Mouse (Mus musculus) limb, embryonic 15.5 days (tissue): ENCODE data around the gene Mthfr. TPM values are rescaled to one million over a fixed set of nuclear protein-coding genes. Genes with fewer than 3 reads are reported as not detected.
"Not testable (repeated sequence)": the region's sequence is repeated elsewhere in the genome, so short reads cannot be mapped to it uniquely, and the experiment has no call there.

ENCODE experiments used
- ATAC-seq: fragments of 200-750 bp; cut with Nextera tagmentation; 2 replicates; pipeline ENCODE4 v1.8.0; 2017; ENCODE audit warnings: low read depth, moderate TSS enrichment; ENCODE audit not compliant: insufficient number of reproducible peaks, low FRiP score, low TSS enrichment
- H3K27ac ChIP-seq: fragments of 300-500 bp; sonication (generic); 2 replicates; pipeline ENCODE4 v1.5.1; 2015; ENCODE audit warnings: moderate library complexity, mild to moderate bottlenecking, inconsistent platforms
- H3K27me3 ChIP-seq: fragments of 300-500 bp; sonication (generic); 2 replicates; pipeline ENCODE4 v1.6.1; 2015; ENCODE audit warnings: inconsistent platforms
- H3K36me3 ChIP-seq: fragments of 300-500 bp; sonication (generic); 2 replicates; pipeline ENCODE4 v1.6.1; 2015; ENCODE audit warnings: inconsistent platforms
- H3K4me1 ChIP-seq: fragments of 300-500 bp; sonication (generic); 2 replicates; pipeline ENCODE4 v1.6.1; 2015; ENCODE audit warnings: inconsistent platforms
- H3K4me2 ChIP-seq: fragments of 300-500 bp; sonication (generic); 2 replicates; pipeline ENCODE4 v1.6.1; 2015; ENCODE audit warnings: mild to moderate bottlenecking, inconsistent platforms
- H3K4me3 ChIP-seq: fragments of 300-500 bp; sonication (generic); 2 replicates; pipeline ENCODE4 v1.5.1; 2015; ENCODE audit warnings: mild to moderate bottlenecking, inconsistent platforms
- H3K9ac ChIP-seq: fragments of 300-500 bp; sonication (generic); 2 replicates; pipeline ENCODE4 v1.6.1; 2015; ENCODE audit warnings: inconsistent platforms
- H3K9me3 ChIP-seq: fragments of 300-500 bp; sonication (generic); 2 replicates; pipeline ENCODE4 v1.6.1; 2016; ENCODE audit warnings: inconsistent platforms
- WGBS: fragments of 180-500 bp; shearing (Covaris S2); methylation state at CpG from one replicate; pipeline ENCODE4 v1.1.7; 2015; 5-methylcytosine and 5-hydroxymethylcytosine counted together
- polyA plus RNA-seq: library from polyadenylated mRNA; unstranded; fragments of >200 nt; fragmentation: Nextera tagmentation; extraction: Ambion mirVana; gene quantifications from 2 replicates; pipeline ENCODE4 v1.2.1, GENCODE M21; 2015

Mthfr gene
- polyA plus RNA-seq, 1 experiment from 2014 or later: 23.0 TPM

DNA sequence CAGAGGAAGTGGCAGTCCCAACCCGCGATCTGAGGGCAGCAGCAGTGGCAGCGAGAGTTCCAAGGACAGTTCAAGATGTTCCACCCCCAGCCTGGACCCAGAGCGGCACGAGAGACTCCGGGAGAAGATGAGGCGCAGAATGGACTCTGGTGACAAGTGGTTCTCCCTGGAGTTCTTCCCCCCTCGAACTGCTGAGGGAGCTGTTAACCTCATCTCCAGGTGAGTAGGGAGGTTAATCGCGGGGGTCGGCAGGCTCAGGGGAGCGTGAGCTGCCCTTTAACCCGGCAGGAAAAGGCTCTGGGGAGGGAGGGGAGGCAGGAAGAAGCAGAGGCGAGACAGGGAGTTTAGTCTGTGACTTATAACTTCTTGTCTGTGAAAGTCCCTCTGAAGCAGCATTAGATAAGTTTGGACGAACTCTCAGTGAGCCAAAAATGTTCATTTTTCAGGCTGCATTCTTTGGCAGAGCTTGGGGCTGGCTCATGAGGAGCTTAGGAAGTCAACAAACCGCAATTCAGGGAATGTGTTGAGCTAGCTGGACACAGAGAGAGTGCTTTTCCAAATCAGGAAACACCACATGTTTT is 2.8 kb downstream of the Mthfr start:
- peak overlapping the region; percentile 86 for H3K27ac ChIP-seq
- ATAC-seq: no peak
- H3K9me3 ChIP-seq: no peaks in the 10 kb centered on the region
- 4% methylated on average over 16 of the region's 16 CpGs for WGBS
- H3K9ac ChIP-seq: peak overlapping the region; percentile 41
- peak overlapping the region; percentile 81 for H3K4me3 ChIP-seq
- peak overlapping the region; percentile 85 for H3K4me2 ChIP-seq
- H3K36me3 ChIP-seq: peaks cover 35% of the 10 kb centered on the region
- no peaks in the 10 kb centered on the region for H3K27me3 ChIP-seq
- H3K4me1 ChIP-seq: peaks cover 43% of the 10 kb centered on the region

DNA sequence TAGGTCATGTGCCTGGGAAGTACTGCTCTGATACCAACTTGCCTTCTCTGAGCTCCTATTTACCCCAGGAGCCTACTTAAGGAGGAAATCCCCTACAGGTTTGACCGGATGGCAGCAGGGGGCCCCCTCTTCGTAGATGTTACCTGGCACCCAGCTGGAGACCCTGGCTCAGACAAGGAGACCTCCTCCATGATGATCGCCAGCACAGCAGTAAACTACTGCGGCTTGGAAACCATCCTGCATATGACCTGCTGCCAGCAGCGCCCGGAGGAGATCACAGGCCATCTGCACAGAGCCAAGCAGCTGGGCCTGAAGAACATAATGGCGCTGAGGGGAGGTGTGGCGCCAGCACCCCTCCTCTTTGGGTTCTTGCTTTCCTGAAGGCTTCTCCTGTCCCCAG is 4.5 kb downstream of the Mthfr start:
- not testable (repeated sequence) for H3K4me3 ChIP-seq, H3K9ac ChIP-seq, ATAC-seq, H3K27ac ChIP-seq, H3K27me3 ChIP-seq, H3K9me3 ChIP-seq, H3K4me2 ChIP-seq
- 88% methylated on average over 7 of the region's 8 CpGs for WGBS
- Histone ChIP-seq H3K4me1 (peaks cover 38% of the 10 kb centered on the region), H3K36me3 (peaks cover 45% of the 10 kb centered on the region)

DNA sequence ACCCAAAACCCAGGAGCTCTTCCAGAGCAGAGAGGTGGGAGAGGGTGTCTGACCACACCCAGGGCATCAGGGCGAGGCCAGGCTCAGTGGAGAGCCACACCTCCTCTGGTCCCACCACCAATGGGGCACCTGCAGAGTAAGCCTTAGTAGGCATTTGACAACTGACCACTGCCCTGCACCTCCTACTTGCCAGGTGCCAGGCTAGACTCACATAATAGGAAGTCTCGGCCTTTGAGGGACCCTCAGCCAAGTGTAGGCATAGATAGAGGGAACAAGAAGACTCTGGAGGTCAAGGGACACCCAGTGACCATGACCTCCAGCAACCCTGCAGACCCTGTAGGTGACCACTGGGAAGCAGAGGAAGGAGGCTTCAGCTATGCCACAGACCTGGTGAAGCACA is 5.2 kb downstream of the Mthfr start:
- no peaks in the 10 kb centered on the region for H3K9me3 ChIP-seq
- no peaks in the 10 kb centered on the region for H3K27me3 ChIP-seq
- H3K4me2 ChIP-seq: no peak overlapping the region
- peaks cover 38% of the 10 kb centered on the region for H3K4me1 ChIP-seq
- H3K4me3 ChIP-seq: no peak overlapping the region
- peaks cover 52% of the 10 kb centered on the region for H3K36me3 ChIP-seq
- WGBS: 92% methylated on average over 2 of the region's 2 CpGs
- H3K27ac ChIP-seq: no peak overlapping the region
- ATAC-seq: no peak
- no peak overlapping the region for H3K9ac ChIP-seq

DNA sequence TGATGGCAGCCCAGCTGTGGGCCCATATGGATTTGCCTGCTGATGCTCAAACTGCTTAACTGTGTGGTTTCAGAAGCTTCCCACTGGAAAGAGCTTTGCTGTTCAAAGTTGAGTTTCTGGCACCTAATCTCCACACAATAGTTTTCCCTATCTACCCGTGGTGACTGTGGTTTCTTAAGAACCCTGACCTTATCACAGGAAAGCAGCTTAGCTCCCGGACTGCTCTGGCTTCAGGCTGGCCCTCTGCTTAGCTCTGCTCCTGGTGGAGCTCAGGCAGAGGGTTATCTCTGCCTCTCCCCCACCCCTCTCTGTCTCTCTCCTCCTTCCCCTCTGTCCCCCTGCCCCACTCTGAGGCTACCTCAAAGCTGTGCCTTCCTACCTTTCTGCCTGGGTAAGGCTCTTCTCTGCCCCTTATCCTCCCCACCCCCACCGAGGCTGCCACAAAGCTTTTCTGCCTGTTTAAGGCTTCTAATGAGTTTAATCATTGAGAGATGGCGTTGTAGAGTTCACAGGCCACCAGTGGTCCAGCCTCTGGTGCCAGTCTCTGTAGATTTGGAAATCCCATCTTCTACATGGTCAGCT is 7.7 kb downstream of the Mthfr start:
- H3K9me3 ChIP-seq: no peaks in the 10 kb centered on the region
- H3K9ac ChIP-seq: no peak overlapping the region
- peaks cover 77% of the 10 kb centered on the region for H3K36me3 ChIP-seq
- H3K4me3 ChIP-seq: no peak overlapping the region
- no peak for ATAC-seq
- 73% methylated on average over 4 of the region's 4 CpGs for WGBS
- H3K4me1 ChIP-seq: peaks cover 15% of the 10 kb centered on the region
- H3K27me3 ChIP-seq: no peaks in the 10 kb centered on the region
- H3K27ac ChIP-seq: no peak overlapping the region
- H3K4me2 ChIP-seq: no peak overlapping the region

DNA sequence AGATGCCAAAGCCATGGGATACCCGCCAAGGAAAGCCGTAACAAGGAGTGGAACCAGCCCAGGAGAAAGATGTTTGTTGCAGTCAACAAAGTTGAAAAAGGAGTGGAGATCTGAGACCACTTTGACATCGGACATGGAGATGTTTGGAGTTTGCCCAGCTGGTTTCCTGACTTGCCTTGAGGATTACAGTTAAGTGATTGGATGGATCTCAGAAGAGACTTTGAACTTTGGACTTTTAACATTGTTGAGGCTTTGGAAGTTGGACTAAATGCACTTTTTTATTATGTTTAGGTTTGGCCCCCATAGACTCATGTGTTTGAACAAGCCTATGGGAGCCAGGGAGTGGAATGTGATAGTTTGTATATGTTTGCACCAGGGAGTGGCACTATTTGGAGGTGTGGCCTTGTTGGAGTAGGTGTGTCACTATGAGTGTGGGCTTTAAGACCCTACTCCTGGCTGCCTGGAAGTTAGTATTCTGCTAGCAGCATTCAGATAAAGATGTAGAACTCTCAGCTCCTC is 11.6 kb downstream of the Mthfr start:
- H3K4me2 ChIP-seq, H3K9ac ChIP-seq: not testable (repeated sequence)
- WGBS: 90% methylated on average over 3 of the region's 3 CpGs

DNA sequence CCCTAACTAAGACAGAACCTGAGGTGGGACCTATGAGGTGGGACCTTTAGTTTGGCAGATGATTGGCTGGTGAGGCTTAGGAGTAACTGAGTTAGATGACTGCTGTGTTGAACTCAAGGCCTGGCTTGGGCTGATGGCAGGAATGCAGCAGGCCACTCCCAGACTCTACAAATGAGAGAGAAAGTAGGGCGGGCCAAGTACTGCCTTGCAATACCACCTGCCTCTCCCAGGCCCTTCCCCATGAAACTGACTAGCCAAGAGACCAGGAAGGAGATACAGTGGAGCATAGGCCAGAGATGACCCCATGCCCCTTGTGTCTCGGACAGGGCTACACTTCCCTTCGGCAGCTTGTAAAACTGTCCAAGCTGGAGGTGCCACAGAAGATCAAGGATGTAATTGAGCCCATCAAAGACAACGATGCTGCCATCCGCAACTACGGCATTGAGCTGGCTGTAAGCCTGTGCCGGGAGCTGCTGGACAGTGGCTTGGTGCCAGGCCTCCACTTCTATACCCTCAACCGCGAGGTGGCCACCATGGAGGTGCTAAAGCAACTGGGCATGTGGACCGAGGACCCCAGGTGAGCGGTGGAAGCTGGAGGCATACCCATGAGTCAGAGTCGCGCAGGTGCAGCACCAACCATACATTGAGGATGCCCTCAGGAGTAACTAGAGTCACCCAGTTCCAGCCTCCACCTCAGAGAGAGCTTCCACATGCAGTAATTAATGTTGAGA is 12.3 kb downstream of the Mthfr start:
- no peak overlapping the region for H3K4me3 ChIP-seq
- no peaks in the 10 kb centered on the region for H3K4me1 ChIP-seq
- no peak overlapping the region for H3K27ac ChIP-seq
- WGBS: 77% methylated on average over 13 of the region's 13 CpGs
- H3K9me3 ChIP-seq: no peaks in the 10 kb centered on the region
- ATAC-seq: no peak
- H3K36me3 ChIP-seq: peaks cover 91% of the 10 kb centered on the region
- H3K27me3 ChIP-seq: no peaks in the 10 kb centered on the region
- no peak overlapping the region for H3K4me2 ChIP-seq
- no peak overlapping the region for H3K9ac ChIP-seq

More for the DNA sequence above, 11.6 kb downstream of the Mthfr start:
- ATAC-seq, H3K27me3 ChIP-seq, H3K4me1 ChIP-seq, H3K4me3 ChIP-seq, H3K27ac ChIP-seq, H3K9me3 ChIP-seq: not testable (repeated sequence)
- peaks cover 91% of the 10 kb centered on the region for H3K36me3 ChIP-seq

DNA sequence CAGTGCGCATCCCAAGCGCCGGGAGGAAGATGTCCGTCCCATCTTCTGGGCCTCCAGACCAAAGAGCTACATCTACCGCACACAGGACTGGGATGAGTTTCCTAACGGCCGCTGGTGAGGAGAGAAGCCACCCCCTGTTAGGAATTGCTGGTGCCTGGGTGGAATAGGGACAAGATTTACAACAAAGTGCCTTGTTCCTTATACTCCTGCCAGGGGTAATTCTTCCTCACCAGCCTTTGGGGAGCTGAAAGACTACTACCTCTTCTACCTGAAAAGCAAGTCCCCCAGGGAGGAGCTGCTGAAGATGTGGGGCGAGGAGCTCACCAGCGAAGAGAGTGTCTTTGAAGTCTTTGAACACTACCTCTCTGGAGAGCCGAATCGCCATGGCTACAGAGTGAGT is 13.0 kb downstream of the Mthfr start:
- WGBS: 88% methylated on average over 11 of the region's 11 CpGs
- ATAC-seq: no peak
- H3K4me3 ChIP-seq: no peak overlapping the region

DNA sequence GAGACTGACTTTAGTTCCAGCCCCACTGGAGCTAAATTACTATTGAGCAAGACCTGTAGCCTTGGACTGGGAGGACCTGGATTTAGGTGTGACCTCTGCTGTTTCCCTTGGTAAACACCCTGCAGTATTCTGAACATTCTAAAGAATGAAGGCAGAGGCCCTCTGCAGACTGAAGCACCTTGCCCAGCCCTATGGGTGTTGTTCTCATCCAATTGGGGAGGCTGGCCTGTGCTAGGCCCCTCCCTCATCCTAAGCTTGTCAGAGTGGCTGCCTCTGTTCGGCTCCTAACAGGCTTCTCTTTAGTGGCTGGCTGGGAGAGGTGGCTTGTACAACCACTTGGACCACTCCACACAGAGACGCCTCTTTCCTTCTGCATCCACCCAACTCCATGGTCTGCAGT is 14.1 kb downstream of the Mthfr start:
- Histone ChIP-seq H3K4me2 (no peak overlapping the region), H3K27ac (no peak overlapping the region), H3K9ac (no peak overlapping the region), H3K4me3 (no peak overlapping the region), H3K36me3 (peaks cover 99% of the 10 kb centered on the region), H3K4me1 (no peaks in the 10 kb centered on the region), H3K9me3 (no peaks in the 10 kb centered on the region), H3K27me3 (no peaks in the 10 kb centered on the region)
- no peak for ATAC-seq
- 62% methylated on average over 2 of the region's 2 CpGs for WGBS

More for the DNA sequence above, 13.0 kb downstream of the Mthfr start:
- no peak overlapping the region for H3K9ac ChIP-seq
- H3K27ac ChIP-seq: no peak overlapping the region
- no peaks in the 10 kb centered on the region for H3K27me3 ChIP-seq
- H3K4me1 ChIP-seq: no peaks in the 10 kb centered on the region
- H3K9me3 ChIP-seq: no peaks in the 10 kb centered on the region
- peaks cover 94% of the 10 kb centered on the region for H3K36me3 ChIP-seq
- H3K4me2 ChIP-seq: no peak overlapping the region

DNA sequence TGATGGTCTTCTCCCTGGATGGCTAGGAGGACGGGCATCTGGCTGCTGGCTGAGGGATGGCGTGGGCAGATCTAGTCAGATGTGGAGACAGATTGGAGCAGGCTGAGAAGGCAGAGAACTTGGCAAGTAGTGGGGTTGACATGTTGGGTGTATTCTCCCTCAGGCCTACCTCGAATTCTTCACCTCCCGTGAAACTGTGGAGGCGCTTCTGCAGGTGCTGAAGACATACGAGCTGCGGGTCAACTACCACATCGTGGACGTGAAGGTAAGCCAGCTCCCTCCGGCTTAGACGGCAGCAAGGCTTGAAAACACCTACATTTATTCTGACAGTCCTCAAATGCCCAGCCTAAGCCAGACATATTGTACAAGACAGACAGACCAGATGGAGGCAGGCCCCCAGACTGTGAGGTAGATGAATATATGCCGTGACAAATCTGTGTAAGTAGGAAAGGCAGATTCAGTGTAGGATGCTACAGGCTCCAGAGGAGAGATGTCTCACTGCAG is 14.6 kb downstream of the Mthfr start:
- no peak overlapping the region for H3K4me3 ChIP-seq
- H3K4me2 ChIP-seq: no peak overlapping the region
- 90% methylated on average over 12 of the region's 12 CpGs for WGBS
- no peaks in the 10 kb centered on the region for H3K27me3 ChIP-seq
- no peak overlapping the region for H3K27ac ChIP-seq
- peaks cover 99% of the 10 kb centered on the region for H3K36me3 ChIP-seq
- H3K4me1 ChIP-seq: no peaks in the 10 kb centered on the region
- no peak overlapping the region for H3K9ac ChIP-seq
- no peaks in the 10 kb centered on the region for H3K9me3 ChIP-seq
- no peak for ATAC-seq

DNA sequence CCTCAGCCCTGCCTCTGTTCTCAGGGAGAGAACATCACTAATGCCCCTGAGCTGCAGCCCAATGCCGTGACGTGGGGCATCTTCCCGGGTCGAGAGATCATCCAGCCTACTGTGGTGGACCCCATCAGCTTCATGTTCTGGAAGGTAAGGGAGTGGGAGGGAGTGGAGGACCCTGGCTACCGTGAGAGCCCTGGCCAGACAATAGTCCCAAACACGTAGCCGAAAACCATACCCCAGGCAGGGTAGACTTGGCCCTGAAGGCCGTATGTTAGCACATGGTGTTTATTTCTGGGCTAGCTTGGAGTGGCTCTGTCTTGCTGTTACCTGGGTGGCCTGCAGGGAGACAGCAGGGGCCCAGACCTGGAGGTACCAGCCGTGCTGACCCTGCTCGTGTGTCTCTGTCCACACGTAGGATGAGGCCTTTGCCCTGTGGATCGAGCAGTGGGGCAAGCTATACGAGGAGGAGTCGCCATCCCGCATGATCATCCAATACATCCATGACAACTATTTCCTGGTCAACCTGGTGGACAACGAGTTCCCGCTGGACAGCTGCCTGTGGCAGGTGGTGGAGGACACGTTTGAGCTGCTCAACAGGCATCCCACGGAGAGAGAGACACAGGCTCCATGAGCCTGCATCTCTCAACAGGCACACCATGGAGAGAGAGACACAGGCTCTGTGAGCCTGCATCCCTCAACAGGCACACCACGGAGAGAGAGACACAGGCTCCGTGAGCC is 16.3 kb downstream of the Mthfr start:
- Histone ChIP-seq H3K27ac (no peak overlapping the region), H3K9ac (no peak overlapping the region), H3K4me3 (no peak overlapping the region), H3K27me3 (no peaks in the 10 kb centered on the region), H3K36me3 (peaks cover 86% of the 10 kb centered on the region), H3K9me3 (no peaks in the 10 kb centered on the region), H3K4me1 (peaks cover 1% of the 10 kb centered on the region; the same call in 1 of the 2 replicates), H3K4me2 (no peak overlapping the region)
- WGBS: 88% methylated on average over 21 of the region's 21 CpGs
- no peak for ATAC-seq

DNA sequence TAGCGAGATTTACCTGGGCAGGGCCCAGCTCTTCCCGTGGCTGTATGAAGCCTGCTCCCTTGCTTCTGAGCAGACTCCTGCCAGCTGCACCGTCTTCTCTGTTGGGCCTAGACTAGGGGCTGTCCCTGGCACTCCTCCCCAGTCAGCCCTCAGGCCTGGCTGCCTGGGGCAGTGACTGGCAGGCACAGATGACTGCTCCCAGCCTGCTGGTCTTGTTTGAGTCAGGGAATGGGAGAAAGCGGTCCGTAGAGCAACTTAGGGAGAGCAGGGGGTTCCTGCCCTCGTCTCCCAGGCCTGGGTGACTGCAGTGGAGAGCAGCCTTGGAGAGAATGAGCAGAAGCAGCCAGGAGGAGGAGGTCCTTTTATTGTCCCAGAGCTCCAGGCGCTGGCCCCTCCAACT is 17.4 kb downstream of the Mthfr start:
- H3K27me3 ChIP-seq: no peaks in the 10 kb centered on the region
- WGBS: 75% methylated on average over 7 of the region's 7 CpGs
- no peak overlapping the region for H3K9ac ChIP-seq
- H3K27ac ChIP-seq: no peak overlapping the region
- H3K4me2 ChIP-seq: no peak overlapping the region
- ATAC-seq: no peak
- no peaks in the 10 kb centered on the region for H3K9me3 ChIP-seq
- peaks cover 75% of the 10 kb centered on the region for H3K36me3 ChIP-seq
- H3K4me3 ChIP-seq: no peak overlapping the region
- peaks cover 8% of the 10 kb centered on the region; the same call in 1 of the 2 replicates for H3K4me1 ChIP-seq
